Mouse (Mus musculus) G1E (cell line): ENCODE results near the gene Klf13. TPM values are rescaled to one million over a fixed set of nuclear protein-coding genes. Genes with fewer than 3 reads are reported as not detected.

ENCODE experiments used
- ATAC-seq: 2 replicates; pipeline ENCODE4 v1.8.0; 2016; ENCODE audit warnings: mild to moderate bottlenecking; ENCODE audit not compliant: insufficient number of reproducible peaks, poor library complexity, low FRiP score, severe bottlenecking; ENCODE audit errors: extremely low read depth
- DNase-seq: peaks from one replicate; pipeline ENCODE4 v3.0.0; 2012; ENCODE audit warnings: low spot score
- H3K27me3 ChIP-seq: 2 replicates; pipeline ENCODE4 v1.6.1; 2012; ENCODE audit warnings: mild to moderate bottlenecking, low read length, inconsistent platforms; ENCODE audit not compliant: insufficient read depth
- H3K36me3 ChIP-seq: replicated peaks from 2 replicates; pipeline ENCODE3; 2012; ENCODE audit warnings: mild to moderate bottlenecking, inconsistent platforms
- H3K4me1 ChIP-seq: 2 replicates; pipeline ENCODE4 v1.6.1; 2012; ENCODE audit warnings: low read depth, low read length, inconsistent platforms, mixed read lengths; ENCODE audit not compliant: insufficient read depth
- H3K4me3 ChIP-seq: 2 replicates; pipeline ENCODE4 v1.5.1; 2012; ENCODE audit warnings: low read depth, mild to moderate bottlenecking, inconsistent platforms, low read length, moderate library complexity, mixed read lengths
- H3K9me3 ChIP-seq: replicated peaks from 2 replicates; pipeline ENCODE4 v1.6.1; 2012; ENCODE audit warnings: inconsistent platforms
- CTCF ChIP-seq: IDR thresholded peaks from 2 replicates; pipeline ENCODE4 v1.5.1; 2012; ENCODE audit warnings: low read depth, low read length, inconsistent platforms, mixed read lengths
- GATA1 ChIP-seq: IDR thresholded peaks from 2 replicates; pipeline ENCODE4 v1.6.1; 2012; ENCODE audit warnings: borderline replicate concordance, low read length, inconsistent platforms, mixed read lengths
- GATA2 ChIP-seq: IDR thresholded peaks from 2 replicates; pipeline ENCODE4 v1.6.1; 2012; ENCODE audit warnings: low read depth, low read length, inconsistent platforms, borderline replicate concordance
- POLR2AphosphoS5 ChIP-seq: IDR thresholded peaks from 2 replicates; pipeline ENCODE4 v1.6.1; 2012; ENCODE audit warnings: low read depth, low read length, inconsistent platforms; ENCODE audit not compliant: insufficient replicate concordance
- TAL1 ChIP-seq: conservative IDR thresholded peaks from 2 replicates; pipeline ENCODE4 v1.6.1; 2012; ENCODE audit warnings: low read depth, low read length, inconsistent platforms, mixed read lengths
- polyA plus RNA-seq: library from polyadenylated mRNA; stranded (reverse); fragments of >175 nt; gene quantifications from 2 replicates; pipeline ENCODE4 v1.2.3, GENCODE M21; 2012
- total RNA-seq, 2 experiments: library from RNA; stranded (forward) in 1 of 2; stranded (reverse) in 1 of 2; fragments of 200-1000 nt in 1 of 2; fragments of >200 nt in 1 of 2; fragmentation: Nextera tagmentation in 1 of 2; gene quantifications; 2 replicates each; pipeline ENCODE4 v1.2.3; 2014 to 2017

The Klf13 gene
- total and polyA plus RNA-seq, 3 experiments: 14.6 to 89.5 (median 68.1) TPM

DNA sequence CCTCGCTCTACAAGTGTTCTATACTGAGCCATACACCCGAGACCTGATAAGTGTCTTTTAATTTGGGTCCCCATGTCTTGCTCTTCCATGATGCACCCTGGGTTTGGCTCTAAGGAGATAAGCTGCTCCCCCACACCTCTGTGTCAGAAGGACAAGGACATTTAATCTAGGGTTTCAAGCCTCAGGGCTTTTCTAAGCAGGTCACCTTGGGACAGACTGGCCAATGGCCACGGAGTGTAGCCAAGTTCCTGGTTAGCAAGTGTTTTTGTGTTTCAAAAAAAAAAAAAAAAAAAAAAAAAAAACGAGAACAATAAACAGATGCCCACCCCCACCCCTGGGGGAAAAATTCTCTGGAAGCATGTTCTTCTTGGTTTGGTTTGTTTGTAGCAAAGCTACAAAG lies 9.6 kb downstream of the Klf13 start:
- Histone ChIP-seq H3K36me3 (peaks cover 54% of the 10 kb centered on the region), H3K9me3 (no peaks in the 10 kb centered on the region), H3K4me3 (no peak overlapping the region; the same call in 1 of the 2 replicates), H3K27me3 (no peaks in the 10 kb centered on the region), H3K4me1 (peaks cover 92% of the 10 kb centered on the region)
- no peak for ATAC-seq
- DNase-seq: no peak
- no peak for TF ChIP-seq CTCF

- no peak for ATAC-seq
- H3K4me3 ChIP-seq: no peak overlapping the region
- TF ChIP-seq POLR2AphosphoS5 (no peak), CTCF (no peak), GATA2 (no peak)
- H3K9me3 ChIP-seq: 0 out of 2 replicates have a peak, but pooled peaks cover 3% of the 10 kb centered on the region
- DNase-seq: no peak
- peaks cover 58% of the 10 kb centered on the region for H3K36me3 ChIP-seq
- H3K27me3 ChIP-seq: no peaks in the 10 kb centered on the region
- H3K4me1 ChIP-seq: peaks cover 92% of the 10 kb centered on the region
These were observed 11.6 kb downstream of the Klf13 start for GRCm38 (mm10) chr7:63927121-63927520.

DNA sequence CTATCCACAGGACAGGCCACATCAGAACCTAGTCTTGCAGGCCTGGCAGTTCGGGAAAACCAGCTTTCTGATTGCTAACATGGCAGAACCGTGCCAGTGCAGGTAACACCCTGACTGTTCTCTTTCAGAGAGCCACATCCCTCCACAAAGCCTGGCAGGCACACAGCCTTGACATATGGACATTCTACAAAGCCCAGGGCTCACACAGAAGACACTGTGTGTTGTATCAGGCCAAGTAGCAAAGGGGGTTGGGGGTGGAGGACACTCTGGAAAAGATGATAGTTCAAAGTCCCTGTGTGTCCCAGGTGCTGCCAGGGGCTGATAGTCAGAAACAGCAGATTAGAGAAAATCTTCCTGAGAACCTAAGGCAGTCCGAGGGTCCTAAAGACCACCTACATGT lies 12.2 kb downstream of the Klf13 start:
- DNase-seq (no peak), ATAC-seq (no peak)
- Histone ChIP-seq H3K4me3 (no peak overlapping the region), H3K9me3 (0 out of 2 replicates have a peak, but pooled peaks cover 3% of the 10 kb centered on the region), H3K4me1 (peaks cover 93% of the 10 kb centered on the region), H3K27me3 (no peaks in the 10 kb centered on the region), H3K36me3 (peaks cover 59% of the 10 kb centered on the region)
- no peak for TF ChIP-seq GATA1
- no peak for TF ChIP-seq CTCF
- no peak for TF ChIP-seq POLR2AphosphoS5
- no peak for TF ChIP-seq GATA2
- no peak for TF ChIP-seq TAL1

DNA sequence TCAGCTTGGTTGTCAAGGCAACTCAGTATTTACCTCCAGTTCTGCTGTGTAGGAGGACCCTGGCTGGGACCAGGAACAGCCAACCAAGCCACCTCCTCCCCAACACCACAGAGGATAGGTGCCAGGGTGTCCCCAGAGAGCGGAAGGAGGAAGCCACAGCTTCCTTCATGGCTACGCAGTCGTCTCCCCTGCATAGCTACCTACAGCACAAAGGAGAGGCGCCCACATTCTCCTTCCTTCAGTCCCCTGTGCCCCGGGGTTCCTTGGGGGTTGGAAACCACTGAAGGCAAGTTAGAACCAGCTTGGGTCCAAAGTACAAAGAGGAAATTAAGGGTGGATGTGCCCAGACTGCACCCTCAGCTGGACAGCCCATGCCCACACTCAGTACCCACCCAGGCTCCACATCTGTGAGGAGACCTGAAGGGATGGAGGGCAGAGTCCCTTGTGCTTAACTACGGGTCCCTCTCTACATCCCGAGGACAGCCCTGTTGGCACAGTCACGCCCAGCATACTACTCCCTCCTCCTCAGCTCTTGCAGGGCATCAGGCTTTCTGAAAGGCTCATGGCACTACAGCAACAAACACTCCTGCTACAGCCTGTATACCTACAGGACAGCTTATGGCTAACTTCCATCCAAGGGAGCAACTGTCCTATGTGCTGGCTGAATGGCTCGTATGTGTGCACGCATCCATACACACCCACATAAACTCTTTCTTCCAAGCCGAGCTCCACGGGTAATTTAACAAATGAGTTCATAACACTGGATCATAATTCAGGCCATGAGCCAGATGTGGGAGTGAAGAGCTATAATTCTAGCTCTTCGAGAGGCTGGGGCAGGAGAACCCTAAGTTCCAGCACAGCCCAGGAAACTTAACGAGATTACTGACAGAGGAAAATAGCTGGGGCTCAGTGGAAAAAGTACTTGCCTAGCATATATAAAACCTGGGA lies 13.0 kb downstream of the Klf13 start:
- DNase-seq: no peak
- Histone ChIP-seq H3K4me1 (peaks cover 94% of the 10 kb centered on the region), H3K9me3 (0 out of 2 replicates have a peak, but pooled peaks cover 3% of the 10 kb centered on the region), H3K4me3 (peak overlapping the region; percentile 35; the same call in 1 of the 2 replicates), H3K36me3 (peaks cover 61% of the 10 kb centered on the region), H3K27me3 (no peaks in the 10 kb centered on the region)
- TF ChIP-seq CTCF (no peak), POLR2AphosphoS5 (no peak)
- ATAC-seq: no peak; the same call in 1 of the 2 replicates

- H3K4me1 ChIP-seq: peaks cover 93% of the 10 kb centered on the region
- peaks cover 65% of the 10 kb centered on the region for H3K36me3 ChIP-seq
- H3K27me3 ChIP-seq: no peaks in the 10 kb centered on the region
- peak overlapping the region; percentile 7; the same call in 1 of the 2 replicates for H3K4me3 ChIP-seq
- ATAC-seq: no peak
- 0 out of 2 replicates have a peak, but pooled peaks cover 3% of the 10 kb centered on the region for H3K9me3 ChIP-seq
- no peak for DNase-seq
- TF ChIP-seq CTCF (no peak), TAL1 (no peak), POLR2AphosphoS5 (no peak), GATA1 (no peak), GATA2 (no peak)
These were observed 13.8 kb downstream of the Klf13 start for GRCm38 (mm10) chr7:63924747-63925412.

- H3K9me3 ChIP-seq: 0 out of 2 replicates have a peak, but pooled peaks cover 3% of the 10 kb centered on the region
- no peaks in the 10 kb centered on the region for H3K27me3 ChIP-seq
- no peak for ATAC-seq
- DNase-seq: no peak
- H3K4me1 ChIP-seq: peaks cover 93% of the 10 kb centered on the region
- no peak for TF ChIP-seq GATA1
- no peak for TF ChIP-seq TAL1
- TF ChIP-seq GATA2: no peak
- TF ChIP-seq POLR2AphosphoS5: no peak
- TF ChIP-seq CTCF: no peak
- H3K36me3 ChIP-seq: peaks cover 72% of the 10 kb centered on the region
- H3K4me3 ChIP-seq: no peak overlapping the region
These were observed 14.6 kb downstream of the Klf13 start for GRCm38 (mm10) chr7:63924151-63924550.
